ENCODE assay signal across 30 mouse cellular contexts in the genomic region with DNA sequence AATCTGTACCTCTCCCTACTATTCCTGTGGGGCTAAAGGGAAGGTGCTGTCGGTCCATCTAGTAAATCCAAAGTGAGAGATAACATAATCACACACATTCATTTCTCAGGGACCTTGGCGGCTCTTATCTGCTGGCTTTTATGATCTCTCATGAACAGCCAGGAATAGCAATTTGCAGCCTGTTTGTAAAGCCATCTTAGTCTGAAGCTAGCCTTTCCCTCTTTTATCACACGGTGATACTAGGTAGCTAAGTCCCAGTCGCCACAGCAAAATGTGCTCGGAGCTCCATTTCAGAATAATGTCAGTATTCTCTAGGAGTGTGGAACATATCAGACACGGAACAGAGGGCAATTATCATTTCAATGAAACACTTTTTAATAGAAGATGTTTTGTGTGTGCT. TPM values are rescaled to one million over a fixed set of nuclear protein-coding genes. Genes with fewer than 3 reads are reported as not detected.
A peak's percentile ranks its signal among the peaks of the same experiment; 100 is the strongest.
DNase-seq lines count a peak whose midpoint lies in the region; ATAC-seq and TF ChIP-seq lines count a peak whose summit lies in the region.
"Had no signal": no experiment of that assay in that cellular context is flagged by ENCODE, and none has a peak within 500 bp of the region (broad histone marks: within the 10 kb centered on the region; RNA-seq: fewer than 3 reads in every experiment).

No protein-coding gene starts in this region.

- intact Hi-C loops in heart, postnatal 14 days (cut with DNase I): no loop called here

- H3K4me1 ChIP-seq in heart, embryonic 11.5 days (ENCODE audit: control insufficient read depth, insufficient read depth, low read length): peaks cover 26% of the 10 kb centered on the region
- H3K4me1 ChIP-seq in heart, embryonic 16.5 days (ENCODE audit: control insufficient read depth, insufficient read depth, low read length): peaks cover 52% of the 10 kb centered on the region
- H3K4me1 ChIP-seq in midbrain, embryonic 14.5 days (ENCODE audit: control insufficient read depth, insufficient read depth, low read length): no peaks in the 10 kb centered on the region
- H3K4me1 ChIP-seq in midbrain, postnatal 0 days (ENCODE audit: insufficient read depth, low read length): no peaks in the 10 kb centered on the region
- H3K4me1 ChIP-seq: embryonic facial prominence, embryonic 13.5 days; forebrain, embryonic 10.5 days; forebrain, embryonic 15.5 days; limb, embryonic 10.5 days; limb, embryonic 15.5 days; liver, embryonic 13.5 days; neural tube, embryonic 12.5 days had no signal

- DNase-seq in heart, postnatal 14 days: no peak
- no peak for DNase-seq in heart, postnatal 4 days
- peak; percentile 29 for DNase-seq in midbrain, embryonic 14.5 days
- no peak for DNase-seq in midbrain, postnatal 0 days (ENCODE audit: low spot score)
- DNase-seq in spleen, postnatal 36 days (ENCODE audit: low spot score in 2 of 2): no peak
- DNase-seq: adrenal gland, postnatal 14 days; cerebellum, adult 11-12 months; cerebellum, adult 9-11 months; kidney, postnatal 36 days; layer of hippocampus, adult 9-11 months; liver, embryonic 13.5 days; lung, adult 18-20 months; right cerebral cortex, postnatal 4 days; thymus, adult 2 months; thymus, postnatal 36 days had no signal

- H3K27ac ChIP-seq in heart, embryonic 11.5 days (ENCODE audit: low read depth, low read length): peak overlapping the region; percentile 41; the same call in 1 of the 2 replicates
- H3K27ac ChIP-seq in heart, embryonic 16.5 days (ENCODE audit: low read length): peak overlapping the region; percentile 82
- H3K27ac ChIP-seq in midbrain, embryonic 14.5 days (replicated peaks; ENCODE audit: low read depth, low read length): no peak overlapping the region
- H3K27ac ChIP-seq in midbrain, postnatal 0 days (ENCODE audit: low read depth, low read length): no peak overlapping the region
- H3K27ac ChIP-seq: embryonic facial prominence, embryonic 13.5 days; forebrain, embryonic 10.5 days; forebrain, embryonic 15.5 days; limb, embryonic 10.5 days; limb, embryonic 15.5 days; liver, embryonic 13.5 days; macrophage; neural tube, embryonic 12.5 days had no signal

- H3K4me3 ChIP-seq in heart, embryonic 11.5 days (ENCODE audit: low read depth, low read length): no peak overlapping the region
- H3K4me3 ChIP-seq in heart, embryonic 16.5 days (ENCODE audit: low read length): no peak overlapping the region
- H3K4me3 ChIP-seq in midbrain, embryonic 14.5 days (replicated peaks; ENCODE audit: low read depth, low read length): no peak overlapping the region
- no peak overlapping the region for H3K4me3 ChIP-seq in midbrain, postnatal 0 days (ENCODE audit: low read depth, low read length)
- H3K4me3 ChIP-seq: embryonic facial prominence, embryonic 13.5 days; forebrain, embryonic 10.5 days; forebrain, embryonic 15.5 days; limb, embryonic 10.5 days; limb, embryonic 15.5 days; liver, embryonic 13.5 days; myocyte; neural tube, embryonic 12.5 days had no signal

- no peaks in the 10 kb centered on the region for H3K36me3 ChIP-seq in heart, embryonic 11.5 days (ENCODE audit: control insufficient read depth, insufficient read depth, low read length)
- no peaks in the 10 kb centered on the region for H3K36me3 ChIP-seq in heart, embryonic 16.5 days (ENCODE audit: control insufficient read depth, insufficient read depth)
- no peaks in the 10 kb centered on the region for H3K36me3 ChIP-seq in midbrain, embryonic 14.5 days (ENCODE audit: control insufficient read depth, insufficient read depth, low read length)
- H3K36me3 ChIP-seq in midbrain, postnatal 0 days (ENCODE audit: insufficient read depth, low read length): no peaks in the 10 kb centered on the region
- H3K36me3 ChIP-seq: embryonic facial prominence, embryonic 13.5 days; forebrain, embryonic 10.5 days; forebrain, embryonic 15.5 days; limb, embryonic 10.5 days; limb, embryonic 15.5 days; liver, embryonic 13.5 days; neural tube, embryonic 12.5 days had no signal

- TF ChIP-seq CTCF in midbrain, postnatal 0 days (IDR thresholded peaks at IDR 0.05): no peak

- ATAC-seq in heart, embryonic 11.5 days (replicated peaks; ENCODE audit: insufficient number of reproducible peaks, low FRiP score, low TSS enrichment): no peak
- no peak for ATAC-seq in heart, embryonic 16.5 days (replicated peaks; ENCODE audit: extremely low read depth, insufficient read depth, low FRiP score)
- no peak for ATAC-seq in midbrain, embryonic 14.5 days (ENCODE audit: low FRiP score, low TSS enrichment)
- ATAC-seq in midbrain, postnatal 0 days (ENCODE audit: low FRiP score): no peak
- ATAC-seq: CD4-positive, CD25-positive, alpha-beta regulatory T cell, adult 4 months; forebrain, embryonic 15.5 days; hindbrain, embryonic 16.5 days; lung, postnatal 0 days; midbrain, embryonic 16.5 days had no signal

- no peaks in the 10 kb centered on the region for H3K27me3 ChIP-seq in heart, embryonic 11.5 days (ENCODE audit: control insufficient read depth, insufficient read depth, low read length)
- no peaks in the 10 kb centered on the region for H3K27me3 ChIP-seq in heart, embryonic 16.5 days (ENCODE audit: control insufficient read depth, insufficient read depth, low read length)
- H3K27me3 ChIP-seq in midbrain, embryonic 14.5 days (ENCODE audit: control insufficient read depth, insufficient read depth, low read length): no peaks in the 10 kb centered on the region
- H3K27me3 ChIP-seq in midbrain, postnatal 0 days (ENCODE audit: insufficient read depth, low read length): no peaks in the 10 kb centered on the region
- H3K27me3 ChIP-seq: embryonic facial prominence, embryonic 13.5 days; forebrain, embryonic 15.5 days; limb, embryonic 15.5 days; liver, embryonic 13.5 days; neural tube, embryonic 12.5 days had no signal

- 29% methylated on average over 6 of the region's 6 CpGs for WGBS in heart, embryonic 11.5 days (ENCODE audit: insufficient replicate concordance)
- WGBS in heart, embryonic 16.5 days: 38% methylated on average over 6 of the region's 6 CpGs
- 42% methylated on average over 6 of the region's 6 CpGs for WGBS in midbrain, embryonic 14.5 days
- 42% methylated on average over 6 of the region's 6 CpGs for WGBS in midbrain, postnatal 0 days

- peak overlapping the region; percentile 41 for H3K4me2 ChIP-seq in heart, embryonic 11.5 days
- H3K4me2 ChIP-seq in heart, embryonic 16.5 days (ENCODE audit: low read depth, low read length): peak overlapping the region; percentile 27; the same call in 1 of the 2 replicates
- no peak overlapping the region for H3K4me2 ChIP-seq in midbrain, embryonic 14.5 days (ENCODE audit: low read length)
- H3K4me2 ChIP-seq in midbrain, postnatal 0 days (ENCODE audit: low read depth, low read length, poor library complexity, severe bottlenecking): no peak overlapping the region
- H3K4me2 ChIP-seq: embryonic facial prominence, embryonic 13.5 days; forebrain, embryonic 15.5 days; limb, embryonic 15.5 days; liver, embryonic 13.5 days; neural tube, embryonic 12.5 days had no signal

- H3K9ac ChIP-seq in heart, embryonic 11.5 days (ENCODE audit: low read depth, low read length): no peak overlapping the region
- peak overlapping the region; percentile 1 for H3K9ac ChIP-seq in heart, embryonic 16.5 days (ENCODE audit: low read length)
- no peak overlapping the region for H3K9ac ChIP-seq in midbrain, embryonic 14.5 days (replicated peaks; ENCODE audit: low read length)
- no peak overlapping the region for H3K9ac ChIP-seq in midbrain, postnatal 0 days (replicated peaks; ENCODE audit: low read length, poor library complexity, severe bottlenecking)
- H3K9ac ChIP-seq: embryonic facial prominence, embryonic 13.5 days; forebrain, embryonic 15.5 days; limb, embryonic 15.5 days; liver, embryonic 13.5 days; neural tube, embryonic 12.5 days had no signal

- H3K9me3 ChIP-seq in heart, embryonic 11.5 days (replicated peaks; ENCODE audit: control insufficient read depth, low read length): no peaks in the 10 kb centered on the region
- H3K9me3 ChIP-seq in heart, embryonic 16.5 days (replicated peaks; ENCODE audit: control insufficient read depth, low read length): no peaks in the 10 kb centered on the region
- H3K9me3 ChIP-seq in midbrain, embryonic 14.5 days (ENCODE audit: control insufficient read depth, low read length): no peaks in the 10 kb centered on the region
- no peaks in the 10 kb centered on the region for H3K9me3 ChIP-seq in midbrain, postnatal 0 days (ENCODE audit: low read length)
- H3K9me3 ChIP-seq: embryonic facial prominence, embryonic 13.5 days; forebrain, embryonic 10.5 days; forebrain, embryonic 15.5 days; limb, embryonic 10.5 days; limb, embryonic 15.5 days; liver, embryonic 13.5 days; neural tube, embryonic 12.5 days had no signal

RNA-seq across cellular contexts. Expression of a gene that starts 29.2 kb away (rescaled TPM):
- polyA plus RNA-seq in heart, embryonic 11.5 days (2014; fragmentation: Nextera tagmentation; extraction: Ambion mirVana): 40.1 and 44.6 TPM in 2 replicates
- total RNA-seq in heart, postnatal 14 days (2021): 100 to 1,000 TPM; 120 to 159 TPM
- polyA plus RNA-seq in heart, embryonic 16.5 days (2015; fragmentation: Nextera tagmentation; extraction: Ambion mirVana): 74.5 and 78.1 TPM in 2 replicates
- total RNA-seq in heart, postnatal 4 days (2021): 100 to 1,000 TPM; 132 to 141 TPM
- 13.0 and 13.7 TPM in 2 replicates for polyA plus RNA-seq in midbrain, embryonic 14.5 days (2014; fragmentation: Nextera tagmentation; extraction: Ambion mirVana)
- 15.7 and 16.2 TPM in 2 replicates for total RNA-seq in midbrain, postnatal 0 days (2014; rRNA removed)
- polyA plus RNA-seq in midbrain, postnatal 0 days (2015; fragmentation: Nextera tagmentation; extraction: Ambion mirVana): 17.9 and 19.8 TPM in 2 replicates
- total RNA-seq: megakaryocyte-erythroid progenitor cell, adult 5-6 weeks had no signal

Comparison
In these comparisons a context has a peak if more than half of its experiments do, and no peak if none do; other contexts are left out.
1. H3K27ac ChIP-seq: peak in heart, embryonic 11.5 days (single experiment) and heart, embryonic 16.5 days (single experiment); none in midbrain, embryonic 14.5 days (single experiment) and midbrain, postnatal 0 days (single experiment).
2. H3K4me2 ChIP-seq: peak in heart, embryonic 11.5 days (single experiment) and heart, embryonic 16.5 days (single experiment); none in midbrain, embryonic 14.5 days (single experiment) and midbrain, postnatal 0 days (single experiment).